23 mouse cellular contexts compared by ENCODE assay signal in the genomic region with DNA sequence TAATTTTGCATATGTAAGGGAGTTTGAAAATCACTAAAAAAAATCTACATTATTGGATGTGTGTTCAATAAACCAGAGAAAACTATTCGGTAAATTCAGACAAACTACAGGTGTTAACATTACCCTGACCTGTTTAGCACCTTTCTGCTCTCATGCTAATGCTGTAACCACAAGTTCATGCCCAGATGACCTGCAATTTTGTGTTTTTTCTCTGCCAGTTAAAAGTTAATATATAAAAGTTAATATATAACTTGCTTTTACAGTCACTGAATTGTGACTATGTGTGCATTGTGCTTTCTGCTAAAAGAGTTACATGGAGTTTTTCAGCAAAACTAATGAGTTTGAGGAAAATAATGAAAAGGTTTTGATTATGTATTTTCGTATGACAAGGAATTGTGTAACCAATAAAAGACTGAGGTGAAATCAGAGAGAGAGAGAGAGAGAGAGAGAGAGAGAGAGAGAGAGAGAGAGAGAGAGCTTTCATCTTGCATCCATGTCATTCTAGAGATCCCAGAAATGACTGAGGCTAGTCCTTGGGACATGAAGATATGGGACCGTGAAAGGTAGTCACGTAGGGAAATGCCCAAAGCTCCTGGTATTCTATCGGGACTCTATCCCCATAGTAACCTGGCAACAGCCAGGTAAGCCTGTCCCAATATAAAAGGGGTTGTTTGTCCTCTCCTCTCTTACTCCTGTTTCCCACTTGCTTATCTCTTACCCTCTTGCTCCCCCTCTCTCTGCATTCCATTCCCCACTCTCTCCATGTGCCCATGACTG.
DNase-seq lines count a peak whose midpoint lies in the region; ATAC-seq lines count a peak whose summit lies in the region.
"Had no signal": no experiment of that assay in that cellular context is flagged by ENCODE, and none has a peak within 500 bp of the region (broad histone marks: within the 10 kb centered on the region; RNA-seq: fewer than 3 reads in every experiment).

No protein-coding gene starts in this region.

- H3K36me3 ChIP-seq in intestine, embryonic 16.5 days (ENCODE audit: control insufficient read depth, insufficient read depth, low read length), result no peaks in the 10 kb centered on the region
- no peaks in the 10 kb centered on the region for H3K36me3 ChIP-seq in kidney, embryonic 16.5 days (ENCODE audit: insufficient read depth, low read length)
- no peaks in the 10 kb centered on the region for H3K36me3 ChIP-seq in hindbrain, embryonic 11.5 days (ENCODE audit: control insufficient read depth, insufficient read depth, low read length)
- H3K36me3 ChIP-seq: forebrain, embryonic 10.5 days; heart, embryonic 10.5 days; heart, embryonic 13.5 days; hindbrain, embryonic 12.5 days; hindbrain, embryonic 15.5 days had no signal

- H3K4me2 ChIP-seq in intestine, embryonic 16.5 days (ENCODE audit: low read depth, low read length), result no peak overlapping the region
- no peak overlapping the region for H3K4me2 ChIP-seq in kidney, embryonic 16.5 days (replicated peaks; ENCODE audit: low read depth, low read length)
- H3K4me2 ChIP-seq in hindbrain, embryonic 11.5 days (replicated peaks; ENCODE audit: low read depth, low read length), result no peak overlapping the region
- H3K4me2 ChIP-seq: forebrain, embryonic 13.5 days; heart, embryonic 13.5 days; hindbrain, embryonic 12.5 days; hindbrain, embryonic 15.5 days had no signal

- peak; percentile 51 for DNase-seq in kidney, adult 9 months
- DNase-seq in kidney, postnatal 10 days, result no peak
- DNase-seq in hindbrain, embryonic 11.5 days (ENCODE audit: low spot score), result no peak
- DNase-seq: adrenal gland, adult 2 months; adrenal gland, postnatal 14 days; cerebellum, adult 11-12 months; cerebellum, adult 8-10 months; cerebellum, postnatal 14 days; gastrocnemius, postnatal 10 days; gastrocnemius, postnatal 36 days; heart, adult 2 months; heart, postnatal 4 days had no signal

- H3K4me3 ChIP-seq in intestine, embryonic 16.5 days (ENCODE audit: low read length), result no peak overlapping the region
- no peak overlapping the region for H3K4me3 ChIP-seq in kidney, embryonic 16.5 days (ENCODE audit: low read length)
- no peak overlapping the region for H3K4me3 ChIP-seq in hindbrain, embryonic 11.5 days (ENCODE audit: low read depth, low read length)
- H3K4me3 ChIP-seq: forebrain, embryonic 10.5 days; forebrain, embryonic 13.5 days; heart, adult 2 months; heart, embryonic 10.5 days; heart, embryonic 13.5 days; hindbrain, embryonic 12.5 days; hindbrain, embryonic 15.5 days had no signal

- H3K9ac ChIP-seq in intestine, embryonic 16.5 days (ENCODE audit: low read depth, low read length), result no peak overlapping the region
- no peak overlapping the region for H3K9ac ChIP-seq in kidney, embryonic 16.5 days (replicated peaks; ENCODE audit: low read length)
- no peak overlapping the region for H3K9ac ChIP-seq in hindbrain, embryonic 11.5 days (ENCODE audit: low read depth, low read length)
- H3K9ac ChIP-seq: forebrain, embryonic 13.5 days; heart, embryonic 13.5 days; hindbrain, embryonic 12.5 days; hindbrain, embryonic 15.5 days had no signal

- no peak overlapping the region for H3K27ac ChIP-seq in intestine, embryonic 16.5 days (ENCODE audit: low read length)
- peak overlapping the region; percentile 79 for H3K27ac ChIP-seq in kidney, embryonic 16.5 days (ENCODE audit: low read length)
- no peak overlapping the region for H3K27ac ChIP-seq in hindbrain, embryonic 11.5 days (ENCODE audit: low read depth, low read length)
- H3K27ac ChIP-seq: forebrain, embryonic 10.5 days; forebrain, embryonic 13.5 days; heart, adult 2 months; heart, embryonic 10.5 days; heart, embryonic 13.5 days; hindbrain, embryonic 12.5 days; hindbrain, embryonic 15.5 days had no signal

- no peaks in the 10 kb centered on the region for H3K27me3 ChIP-seq in intestine, embryonic 16.5 days (replicated peaks; ENCODE audit: control insufficient read depth, insufficient read depth, low read length)
- no peaks in the 10 kb centered on the region for H3K27me3 ChIP-seq in kidney, embryonic 16.5 days (ENCODE audit: insufficient read depth, low read length)
- H3K27me3 ChIP-seq in hindbrain, embryonic 11.5 days (ENCODE audit: control insufficient read depth, insufficient read depth, low read length), result no peaks in the 10 kb centered on the region
- H3K27me3 ChIP-seq: forebrain, embryonic 13.5 days; heart, embryonic 13.5 days; hindbrain, embryonic 12.5 days; hindbrain, embryonic 15.5 days had no signal

- H3K4me1 ChIP-seq in intestine, embryonic 16.5 days (ENCODE audit: control insufficient read depth, insufficient read depth, low read length), result no peaks in the 10 kb centered on the region
- H3K4me1 ChIP-seq in kidney, embryonic 16.5 days (ENCODE audit: insufficient read depth, low read length), result 0 out of 2 replicates have a peak, but pooled peaks cover 8% of the 10 kb centered on the region
- no peaks in the 10 kb centered on the region for H3K4me1 ChIP-seq in hindbrain, embryonic 11.5 days (replicated peaks; ENCODE audit: control insufficient read depth, insufficient read depth, low read length)
- H3K4me1 ChIP-seq: forebrain, embryonic 10.5 days; forebrain, embryonic 13.5 days; heart, embryonic 10.5 days; heart, embryonic 13.5 days; hindbrain, embryonic 12.5 days; hindbrain, embryonic 15.5 days had no signal

- 65% methylated on average over 5 of the region's 5 CpGs for WGBS in intestine, embryonic 16.5 days
- 65% methylated on average over 5 of the region's 5 CpGs for WGBS in kidney, embryonic 16.5 days
- WGBS in hindbrain, embryonic 11.5 days, result 86% methylated on average over 5 of the region's 5 CpGs

- H3K9me3 ChIP-seq in intestine, embryonic 16.5 days (ENCODE audit: control insufficient read depth, low read length), result no peaks in the 10 kb centered on the region
- H3K9me3 ChIP-seq in kidney, embryonic 16.5 days (ENCODE audit: low read length), result no peaks in the 10 kb centered on the region
- no peaks in the 10 kb centered on the region for H3K9me3 ChIP-seq in hindbrain, embryonic 11.5 days (ENCODE audit: control insufficient read depth, low read length)
- H3K9me3 ChIP-seq: forebrain, embryonic 10.5 days; forebrain, embryonic 13.5 days; heart, embryonic 10.5 days; heart, embryonic 13.5 days; hindbrain, embryonic 12.5 days; hindbrain, embryonic 15.5 days had no signal

- ATAC-seq in intestine, embryonic 16.5 days, result peak; percentile 63
- ATAC-seq in kidney, embryonic 16.5 days (ENCODE audit: low FRiP score, low TSS enrichment), result peak; percentile 79
- ATAC-seq in inflammation-experienced regulatory T-cells, adult 6 months, result no peak
- ATAC-seq in hindbrain, embryonic 11.5 days (ENCODE audit: low FRiP score), result no peak
- ATAC-seq: CD4-positive, CD25-positive, alpha-beta regulatory T cell, adult 4 months; forebrain, embryonic 13.5 days; forebrain, embryonic 16.5 days had no signal

Comparison
In these comparisons a context has a peak if more than half of its experiments do, and no peak if none do; other contexts are left out.
1. ATAC-seq: peak in intestine, embryonic 16.5 days (single experiment) and kidney, embryonic 16.5 days (single experiment); none in inflammation-experienced regulatory T-cells, adult 6 months (single experiment) and hindbrain, embryonic 11.5 days (single experiment).